Mouse (Mus musculus): ENCODE data around the gene Gtf2i.

Gtf2i gene

GRCm38 (mm10) chr5:134237936-134238760, 76.4 kb downstream of the Gtf2i start:
- DNase-seq, result no peak

- no peak for DNase-seq
Observed at GRCm38 (mm10) chr5:134237508-134237907, 77.1 kb downstream of the Gtf2i start.

- no peak for DNase-seq
Observed at GRCm38 (mm10) chr5:134236796-134237195, 77.8 kb downstream of the Gtf2i start.

GRCm38 (mm10) chr5:134236241-134236640, 78.3 kb downstream of the Gtf2i start:
- no peak for DNase-seq

GRCm38 (mm10) chr5:134235111-134235510, 79.4 kb downstream of the Gtf2i start:
- no peak for DNase-seq

- peak; percentile 87 for DNase-seq
Observed at GRCm38 (mm10) chr5:134234205-134234604, 80.4 kb downstream of the Gtf2i start.

GRCm38 (mm10) chr5:134233244-134233651, 81.3 kb downstream of the Gtf2i start:
- peak; percentile 85 for DNase-seq

- DNase-seq, result peak; percentile 98
Observed at GRCm38 (mm10) chr5:134232568-134232967, 82.0 kb downstream of the Gtf2i start.

GRCm38 (mm10) chr5:134232111-134232510, 82.4 kb downstream of the Gtf2i start:
- peak; percentile 93 for DNase-seq

GRCm38 (mm10) chr5:134231376-134231775, 83.2 kb downstream of the Gtf2i start:
- peak; percentile 98 for DNase-seq

- DNase-seq, result peak; percentile 97
Observed at GRCm38 (mm10) chr5:134229391-134229790, 85.2 kb downstream of the Gtf2i start, which contains the start of gene Ncf1. TSS of gene Ncf1 (minus strand) at chr5:134229625.

- no peak for DNase-seq
Observed at GRCm38 (mm10) chr5:134228249-134228638, 86.3 kb downstream of the Gtf2i start.

GRCm38 (mm10) chr5:134227574-134228248, 86.8 kb downstream of the Gtf2i start:
- DNase-seq, result peak; percentile 87

- peak; percentile 91 for DNase-seq
Observed at GRCm38 (mm10) chr5:134226946-134227345, 87.6 kb downstream of the Gtf2i start.

- peak; percentile 91 for DNase-seq
Observed at GRCm38 (mm10) chr5:134225110-134225901, 89.3 kb downstream of the Gtf2i start.

GRCm38 (mm10) chr5:134221708-134222150, 92.8 kb downstream of the Gtf2i start:
- DNase-seq, result peak; percentile 84

- no peak for DNase-seq
Observed at GRCm38 (mm10) chr5:134221278-134221677, 93.3 kb downstream of the Gtf2i start.

- no peak for DNase-seq
Observed at GRCm38 (mm10) chr5:134217900-134218299, 96.7 kb downstream of the Gtf2i start.

- peak; percentile 92 for DNase-seq
Observed at GRCm38 (mm10) chr5:134214021-134214806, 100.3 kb downstream of the Gtf2i start.

- peak; percentile 94 for DNase-seq
Observed at GRCm38 (mm10) chr5:134209931-134210554, 104.5 kb downstream of the Gtf2i start.

GRCm38 (mm10) chr5:134206721-134207120, 107.8 kb downstream of the Gtf2i start:
- no peak for DNase-seq

- no peak for DNase-seq
Observed at GRCm38 (mm10) chr5:134193664-134194063, 120.9 kb downstream of the Gtf2i start.

Measured in heart, adult 11 months (tissue).